Mouse (Mus musculus) lung, adult 2 months (tissue): Measurements from ENCODE around the gene Tyw1.

Experiments
- CTCF ChIP-seq: fragments of 200-500 bp; IDR thresholded peaks from 2 replicates; pipeline ENCODE4 v1.5.1; 2011; ENCODE audit warnings: mild to moderate bottlenecking, low read length, control low read depth; ENCODE audit not compliant: insufficient read depth
- POLR2A ChIP-seq: fragments of 200-500 bp; IDR thresholded peaks from 2 replicates; pipeline ENCODE4 v1.6.1; 2011; ENCODE audit warnings: low read depth, mild to moderate bottlenecking, control low read depth, low read length, borderline replicate concordance; ENCODE audit errors: extremely low read depth

DNA sequence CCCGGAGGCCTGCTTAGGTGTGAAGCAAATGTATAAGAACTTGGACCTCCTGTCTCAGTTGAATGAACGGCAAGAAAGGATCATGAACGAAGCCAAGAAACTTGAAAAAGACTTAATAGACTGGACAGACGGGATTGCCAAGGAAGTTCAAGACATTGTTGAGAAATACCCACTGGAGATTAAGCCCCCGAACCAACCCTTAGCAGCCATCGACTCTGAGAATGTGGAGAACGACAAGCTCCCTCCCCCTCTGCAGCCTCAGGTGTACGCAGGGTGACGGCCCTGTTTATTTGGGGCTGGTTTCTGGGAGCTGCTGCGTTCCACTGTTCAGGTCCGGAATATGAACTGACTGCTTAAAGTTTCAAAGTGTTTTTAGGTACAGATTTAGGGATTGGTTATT is 42.5 kb upstream of the Tyw1 start:
- no peak for TF ChIP-seq CTCF
- no peak for TF ChIP-seq POLR2A
